In genomic region chr4:54967721-54968120, GRCm38 (mm10) we compare ENCODE assay signal across 12 mouse cellular contexts. TPM values are rescaled to one million over a fixed set of nuclear protein-coding genes. Genes with fewer than 3 reads are reported as not detected.
A peak's percentile ranks its signal among the peaks of the same experiment; 100 is the strongest.
DNase-seq lines count a peak whose midpoint lies in the region; ATAC-seq and TF ChIP-seq lines count a peak whose summit lies in the region.
"Had no signal": no experiment of that assay in that cellular context is flagged by ENCODE, and none has a peak within 500 bp of the region (broad histone marks: within the 10 kb centered on the region; RNA-seq: fewer than 3 reads in every experiment).

No protein-coding gene starts in this region.

- TF ChIP-seq EP300 in stomach, postnatal 0 days (optimal IDR thresholded peaks at IDR 0.05) = no peak

- WGBS in kidney, embryonic 14.5 days = 71% methylated on average over 5 of the region's 5 CpGs
- WGBS in stomach, postnatal 0 days = 66% methylated on average over 5 of the region's 5 CpGs

- H3K9me3 ChIP-seq in kidney, embryonic 14.5 days (ENCODE audit: control insufficient read depth, low read length) = no peaks in the 10 kb centered on the region
- no peaks in the 10 kb centered on the region for H3K9me3 ChIP-seq in stomach, postnatal 0 days (ENCODE audit: control insufficient read depth, low read length)

- no peak overlapping the region for H3K4me3 ChIP-seq in kidney, embryonic 14.5 days (ENCODE audit: low read length)
- H3K4me3 ChIP-seq in stomach, postnatal 0 days (ENCODE audit: low read depth, low read length) = no peak overlapping the region
- H3K4me3 ChIP-seq: myocyte had no signal

- no peak overlapping the region for H3K27ac ChIP-seq in kidney, embryonic 14.5 days (ENCODE audit: low read depth, low read length)
- H3K27ac ChIP-seq in stomach, postnatal 0 days (replicated peaks) = no peak overlapping the region

- DNase-seq in kidney, adult 11 months = peak; percentile 71
- DNase-seq in adrenal gland, postnatal 25 days = peak; percentile 69
- peak; percentile 47 for DNase-seq in heart, postnatal 4 days
- DNase-seq in lung, postnatal 25 days (ENCODE audit: low spot score) = peak; percentile 66
- DNase-seq in right cerebral cortex, adult 18-20 months = no peak
- no peak for DNase-seq in spleen, postnatal 10 days (ENCODE audit: low spot score in 2 of 2)
- DNase-seq in stomach, postnatal 0 days (ENCODE audit: low spot score) = no peak
- DNase-seq: right cerebral cortex, postnatal 14 days; thymus, adult 18-20 months had no signal

- ATAC-seq in kidney, embryonic 14.5 days (ENCODE audit: low FRiP score, low TSS enrichment) = no peak
- no peak for ATAC-seq in stomach, postnatal 0 days (ENCODE audit: low FRiP score, low TSS enrichment)
- ATAC-seq: CD4-positive, CD25-positive, alpha-beta regulatory T cell, adult 4 months had no signal

- H3K4me1 ChIP-seq in kidney, embryonic 14.5 days (ENCODE audit: control insufficient read depth, insufficient read depth, low read length) = peaks cover 28% of the 10 kb centered on the region
- H3K4me1 ChIP-seq in stomach, postnatal 0 days (replicated peaks; ENCODE audit: control insufficient read depth, insufficient read depth) = 0 out of 2 replicates have a peak, but pooled peaks cover 3% of the 10 kb centered on the region

- no peaks in the 10 kb centered on the region; the same call in 1 of the 2 replicates for H3K36me3 ChIP-seq in kidney, embryonic 14.5 days (ENCODE audit: control insufficient read depth, insufficient read depth, low read length)
- no peaks in the 10 kb centered on the region for H3K36me3 ChIP-seq in stomach, postnatal 0 days (ENCODE audit: control insufficient read depth, insufficient read depth, low read length)

- no peak for TF ChIP-seq CTCF in stomach, postnatal 0 days (IDR thresholded peaks at IDR 0.05; ENCODE audit: low read depth)

- H3K9ac ChIP-seq in kidney, embryonic 14.5 days (ENCODE audit: low read depth, low read length) = no peak overlapping the region
- H3K9ac ChIP-seq in stomach, postnatal 0 days (ENCODE audit: low read length) = no peak overlapping the region

- H3K4me2 ChIP-seq in kidney, embryonic 14.5 days (replicated peaks; ENCODE audit: low read depth, low read length) = no peak overlapping the region
- H3K4me2 ChIP-seq in stomach, postnatal 0 days (replicated peaks; ENCODE audit: low read depth) = no peak overlapping the region

- no peaks in the 10 kb centered on the region for H3K27me3 ChIP-seq in kidney, embryonic 14.5 days (ENCODE audit: control insufficient read depth, insufficient read depth, low read length)
- H3K27me3 ChIP-seq in stomach, postnatal 0 days (ENCODE audit: control insufficient read depth, insufficient read depth, low read length) = no peaks in the 10 kb centered on the region

RNA-seq across cellular contexts. Expression of gene Zfp462, which starts 22.9 kb away (rescaled TPM):
- polyA plus RNA-seq in kidney, embryonic 14.5 days (2014; fragmentation: Nextera tagmentation; extraction: Ambion mirVana) = 6.2 and 10.0 TPM in 2 replicates
- total RNA-seq in adrenal gland, postnatal 25 days (2021) = 45.3 and 51.6 TPM in 2 replicates
- 10 to 100 TPM; 21.0 to 25.6 TPM for total RNA-seq in heart, postnatal 4 days (2021)
- 0.93 and 1.1 TPM in 2 replicates for polyA plus RNA-seq in stomach, postnatal 0 days (2015; fragmentation: Nextera tagmentation; extraction: Ambion mirVana)
- polyA plus RNA-seq: CD4-positive, CD25-positive, alpha-beta regulatory T cell, adult 4 months had no signal

Comparison
In these comparisons a context has a peak if more than half of its experiments do, and no peak if none do; other contexts are left out.
1. DNase-seq: peak in kidney, adult 11 months (single experiment), adrenal gland, postnatal 25 days (single experiment), heart, postnatal 4 days (single experiment) and lung, postnatal 25 days (single experiment); none in right cerebral cortex, adult 18-20 months (single experiment), spleen, postnatal 10 days (0 of 2) and stomach, postnatal 0 days (single experiment).